Mouse (Mus musculus) kidney, adult 2 months (tissue): Measurements from ENCODE around the gene 2010300C02Rik.

Experiments used
- CTCF ChIP-seq: fragments of 200-500 bp; conservative IDR thresholded peaks from 2 replicates; pipeline ENCODE4 v1.5.1; 2011; ENCODE audit warnings: low read depth, mild to moderate bottlenecking, control low read depth, low read length, moderate library complexity, mixed read lengths; ENCODE audit not compliant: insufficient read depth, insufficient read length
- POLR2A ChIP-seq: fragments of 200-500 bp; IDR thresholded peaks from one replicate; pipeline ENCODE4 v1.6.1; 2011; ENCODE audit warnings: low read depth, low read length, control low read depth

DNA sequence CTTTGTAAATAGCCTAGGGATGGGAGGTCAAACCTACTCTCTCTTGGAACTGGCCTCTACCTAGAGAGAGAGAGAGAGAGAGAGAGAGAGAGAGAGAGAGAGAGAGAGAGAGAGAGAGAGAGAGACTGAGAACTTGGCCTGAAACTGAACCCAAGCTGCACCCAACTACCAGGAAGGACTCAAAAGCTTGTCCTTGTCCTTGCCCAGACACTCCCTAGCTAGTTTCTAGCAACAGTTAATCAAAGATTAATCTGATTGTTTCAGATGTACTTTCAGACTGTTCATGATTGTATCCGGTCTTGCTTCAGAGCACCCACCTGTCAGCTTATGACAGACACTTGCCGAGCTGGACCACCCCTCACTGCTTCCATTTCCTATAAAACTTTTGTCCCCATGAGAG is 153.5 kb downstream of the 2010300C02Rik start:
- TF ChIP-seq CTCF (no peak), POLR2A (no peak)
